Mouse (Mus musculus) CH12.LX (cell line): Measurements from ENCODE around the gene Pi16.

Experiments
- KAT2A ChIP-seq: IDR thresholded peaks from 2 replicates; pipeline ENCODE4 v1.6.1; 2012; ENCODE audit warnings: low read length, improper control_type of control experiment, inconsistent platforms; ENCODE audit not compliant: insufficient replicate concordance
- ZKSCAN1 ChIP-seq: IDR thresholded peaks from 2 replicates; pipeline ENCODE4 v1.6.1; 2012; ENCODE audit warnings: low read depth, inconsistent platforms, low read length, improper control_type of control experiment, borderline replicate concordance

DNA sequence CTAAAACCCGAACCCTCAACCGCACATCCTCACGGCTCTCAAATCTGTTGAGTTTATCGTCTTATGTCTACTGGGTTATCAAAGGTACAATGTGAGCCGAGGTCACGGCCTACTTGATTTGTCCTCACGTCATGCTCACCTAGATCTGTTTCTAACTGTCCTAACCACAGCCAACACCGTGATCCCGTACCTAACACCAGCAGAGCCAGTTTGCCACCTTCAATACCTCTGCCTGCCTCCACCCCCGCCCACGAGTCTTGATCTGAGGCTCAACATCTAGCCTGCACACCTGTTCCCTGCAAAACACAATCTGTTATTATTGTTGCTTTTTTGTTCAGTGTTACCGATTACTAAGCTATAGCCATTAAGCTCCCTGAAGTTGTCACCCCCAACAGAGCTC is 27.8 kb downstream of the Pi16 start:
- TF ChIP-seq ZKSCAN1 (no peak), KAT2A (no peak)
